23 mouse cellular contexts compared by ENCODE assay signal in the genomic region with DNA sequence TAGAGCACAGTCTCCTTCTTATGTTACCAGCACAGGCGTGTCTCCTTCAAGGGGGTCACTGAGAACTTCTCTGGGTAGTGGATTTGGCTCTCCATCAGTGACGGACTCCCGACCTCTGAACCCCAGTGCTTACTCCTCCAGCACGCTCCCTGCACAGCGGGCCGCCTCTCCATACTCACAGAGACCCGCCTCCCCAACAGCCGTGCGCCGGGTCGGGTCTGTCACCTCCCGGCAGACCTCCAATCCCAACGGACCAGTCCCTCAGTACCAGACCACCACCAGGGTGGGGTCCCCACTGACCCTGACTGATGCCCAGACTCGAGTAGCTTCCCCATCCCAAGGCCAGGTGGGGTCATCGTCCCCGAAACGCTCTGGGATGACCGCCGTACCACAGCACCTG.
DNase-seq lines count a peak whose midpoint lies in the region; ATAC-seq and TF ChIP-seq lines count a peak whose summit lies in the region.
"Had no signal": no experiment of that assay in that cellular context is flagged by ENCODE, and none has a peak within 500 bp of the region (broad histone marks: within the 10 kb centered on the region; RNA-seq: fewer than 3 reads in every experiment).

No protein-coding gene starts in this region.

- 0 out of 2 replicates have a peak, but pooled peaks have one; percentile 35 for ATAC-seq in heart, embryonic 11.5 days (replicated peaks; ENCODE audit: insufficient number of reproducible peaks, low FRiP score, low TSS enrichment)
- ATAC-seq in intestine, embryonic 14.5 days (replicated peaks; ENCODE audit: low FRiP score, low TSS enrichment, low read depth): 0 out of 2 replicates have a peak, but pooled peaks have one; percentile 55
- ATAC-seq in intestine, postnatal 0 days: no peak
- 0 out of 2 replicates have a peak, but pooled peaks have one; percentile 34 for ATAC-seq in midbrain, embryonic 16.5 days
- ATAC-seq in midbrain, embryonic 15.5 days (replicated peaks): no peak

- WGBS in heart, embryonic 11.5 days (ENCODE audit: insufficient replicate concordance): 93% methylated on average over 19 of the region's 19 CpGs
- WGBS in intestine, embryonic 14.5 days: 96% methylated on average over 19 of the region's 19 CpGs
- 96% methylated on average over 19 of the region's 19 CpGs for WGBS in intestine, postnatal 0 days
- WGBS in midbrain, embryonic 16.5 days: 96% methylated on average over 19 of the region's 19 CpGs
- 95% methylated on average over 19 of the region's 19 CpGs for WGBS in midbrain, embryonic 15.5 days

- no peak overlapping the region for H3K4me2 ChIP-seq in heart, embryonic 11.5 days
- no peak overlapping the region for H3K4me2 ChIP-seq in intestine, embryonic 14.5 days (ENCODE audit: low read length)
- H3K4me2 ChIP-seq in intestine, postnatal 0 days (replicated peaks; ENCODE audit: low read depth): no peak overlapping the region
- no peak overlapping the region for H3K4me2 ChIP-seq in midbrain, embryonic 16.5 days (ENCODE audit: low read length)
- no peak overlapping the region for H3K4me2 ChIP-seq in midbrain, embryonic 15.5 days
- H3K4me2 ChIP-seq: embryonic facial prominence, embryonic 13.5 days; forebrain, embryonic 12.5 days; limb, embryonic 13.5 days; liver, embryonic 13.5 days; lung, embryonic 14.5 days had no signal

- H3K9me3 ChIP-seq in heart, embryonic 11.5 days (replicated peaks; ENCODE audit: control insufficient read depth, low read length): no peaks in the 10 kb centered on the region
- H3K9me3 ChIP-seq in intestine, embryonic 14.5 days (ENCODE audit: control insufficient read depth, low read length): no peaks in the 10 kb centered on the region
- H3K9me3 ChIP-seq in intestine, postnatal 0 days (ENCODE audit: control insufficient read depth): no peaks in the 10 kb centered on the region
- H3K9me3 ChIP-seq in midbrain, embryonic 16.5 days (replicated peaks; ENCODE audit: control insufficient read depth, low read length, poor library complexity, severe bottlenecking): no peaks in the 10 kb centered on the region
- no peaks in the 10 kb centered on the region for H3K9me3 ChIP-seq in midbrain, embryonic 15.5 days
- H3K9me3 ChIP-seq: embryonic facial prominence, embryonic 13.5 days; forebrain, embryonic 12.5 days; limb, embryonic 13.5 days; liver, embryonic 13.5 days had no signal

- H3K36me3 ChIP-seq in heart, embryonic 11.5 days (ENCODE audit: control insufficient read depth, insufficient read depth, low read length): peaks cover 6% of the 10 kb centered on the region
- H3K36me3 ChIP-seq in intestine, embryonic 14.5 days (ENCODE audit: control insufficient read depth, insufficient read depth, low read length): peaks cover 65% of the 10 kb centered on the region
- peaks cover 59% of the 10 kb centered on the region for H3K36me3 ChIP-seq in intestine, postnatal 0 days (ENCODE audit: control insufficient read depth, insufficient read depth)
- H3K36me3 ChIP-seq in midbrain, embryonic 16.5 days (ENCODE audit: control insufficient read depth, insufficient read depth, low read length): peaks cover 17% of the 10 kb centered on the region
- H3K36me3 ChIP-seq in midbrain, embryonic 15.5 days (replicated peaks): peaks cover 3% of the 10 kb centered on the region; the same call in 1 of the 2 replicates

- no peak for TF ChIP-seq CTCF in intestine, postnatal 0 days (IDR thresholded peaks at IDR 0.05; ENCODE audit: low read depth)

- no peak for DNase-seq in heart, postnatal 14 days
- DNase-seq in intestine, embryonic 14.5 days (ENCODE audit: low spot score): no peak
- DNase-seq in left cerebral cortex, adult 9 months (ENCODE audit: low spot score in 2 of 2): no peak
- DNase-seq: adrenal gland, postnatal 10 days; cerebellum, adult 18-20 months; cerebellum, postnatal 14 days; gastrocnemius, postnatal 25 days; heart, adult 2 months; kidney, adult 18-20 months; kidney, postnatal 14 days; layer of hippocampus, postnatal 36 days; liver, embryonic 13.5 days; lung, embryonic 14.5 days; lung, postnatal 4 days had no signal

- no peak overlapping the region for H3K27ac ChIP-seq in heart, embryonic 11.5 days (ENCODE audit: low read depth, low read length)
- H3K27ac ChIP-seq in intestine, embryonic 14.5 days (ENCODE audit: low read depth): no peak overlapping the region
- no peak overlapping the region for H3K27ac ChIP-seq in intestine, postnatal 0 days (ENCODE audit: low read depth, low read length)
- no peak overlapping the region for H3K27ac ChIP-seq in midbrain, embryonic 16.5 days (ENCODE audit: low read length)
- no peak overlapping the region for H3K27ac ChIP-seq in midbrain, embryonic 15.5 days
- H3K27ac ChIP-seq: embryonic facial prominence, embryonic 13.5 days; forebrain, embryonic 12.5 days; heart, adult 2 months; layer of hippocampus, adult 2 months; limb, embryonic 13.5 days; liver, embryonic 13.5 days had no signal

- no peak overlapping the region for H3K9ac ChIP-seq in heart, embryonic 11.5 days (ENCODE audit: low read depth, low read length)
- H3K9ac ChIP-seq in intestine, embryonic 14.5 days (ENCODE audit: low read length): no peak overlapping the region
- no peak overlapping the region for H3K9ac ChIP-seq in intestine, postnatal 0 days (ENCODE audit: low read depth, low read length)
- H3K9ac ChIP-seq in midbrain, embryonic 16.5 days (ENCODE audit: low read depth, low read length): no peak overlapping the region
- H3K9ac ChIP-seq in midbrain, embryonic 15.5 days: no peak overlapping the region
- H3K9ac ChIP-seq: embryonic facial prominence, embryonic 13.5 days; forebrain, embryonic 12.5 days; limb, embryonic 13.5 days; liver, embryonic 13.5 days; lung, embryonic 14.5 days had no signal

- no peak overlapping the region for H3K4me3 ChIP-seq in heart, embryonic 11.5 days (ENCODE audit: low read depth, low read length)
- no peak overlapping the region for H3K4me3 ChIP-seq in intestine, embryonic 14.5 days (ENCODE audit: low read depth, low read length)
- H3K4me3 ChIP-seq in intestine, postnatal 0 days (ENCODE audit: low read depth, low read length): no peak overlapping the region
- H3K4me3 ChIP-seq in midbrain, embryonic 16.5 days (ENCODE audit: low read depth, low read length): no peak overlapping the region
- no peak overlapping the region for H3K4me3 ChIP-seq in midbrain, embryonic 15.5 days
- H3K4me3 ChIP-seq: embryonic facial prominence, embryonic 13.5 days; erythroblast, embryonic 14.5 days; forebrain, embryonic 12.5 days; heart, adult 2 months; layer of hippocampus, adult 2 months; limb, embryonic 13.5 days; liver, embryonic 13.5 days had no signal

- intact Hi-C loops in heart, postnatal 14 days (cut with DNase I): loop anchor here (5.0 kb wide), 1 partner anchor 146 kb away; a partner anchor contains a TSS

- no peaks in the 10 kb centered on the region for H3K27me3 ChIP-seq in heart, embryonic 11.5 days (ENCODE audit: control insufficient read depth, insufficient read depth, low read length)
- H3K27me3 ChIP-seq in intestine, embryonic 14.5 days (replicated peaks; ENCODE audit: control insufficient read depth, insufficient read depth, low read length): no peaks in the 10 kb centered on the region
- H3K27me3 ChIP-seq in intestine, postnatal 0 days (replicated peaks; ENCODE audit: control insufficient read depth, insufficient read depth, low read length): no peaks in the 10 kb centered on the region
- no peaks in the 10 kb centered on the region for H3K27me3 ChIP-seq in midbrain, embryonic 16.5 days (ENCODE audit: control insufficient read depth, insufficient read depth, low read depth, low read length)
- H3K27me3 ChIP-seq in midbrain, embryonic 15.5 days (replicated peaks): no peaks in the 10 kb centered on the region
- H3K27me3 ChIP-seq: embryonic facial prominence, embryonic 13.5 days; forebrain, embryonic 12.5 days; limb, embryonic 13.5 days; liver, embryonic 13.5 days had no signal

- peaks cover 4% of the 10 kb centered on the region; the same call in 1 of the 2 replicates for H3K4me1 ChIP-seq in heart, embryonic 11.5 days (ENCODE audit: control insufficient read depth, insufficient read depth, low read length)
- no peaks in the 10 kb centered on the region for H3K4me1 ChIP-seq in intestine, embryonic 14.5 days (replicated peaks; ENCODE audit: control insufficient read depth, insufficient read depth, low read length)
- no peaks in the 10 kb centered on the region for H3K4me1 ChIP-seq in intestine, postnatal 0 days (replicated peaks; ENCODE audit: control insufficient read depth, insufficient read depth, low read length)
- H3K4me1 ChIP-seq in midbrain, embryonic 16.5 days (ENCODE audit: control insufficient read depth, insufficient read depth, low read length): peaks cover 3% of the 10 kb centered on the region; the same call in 1 of the 2 replicates
- peaks cover 6% of the 10 kb centered on the region for H3K4me1 ChIP-seq in midbrain, embryonic 15.5 days
- H3K4me1 ChIP-seq: embryonic facial prominence, embryonic 13.5 days; limb, embryonic 13.5 days had no signal

Comparison
In these comparisons a context has a peak if more than half of its experiments do, and no peak if none do; other contexts are left out.
1. ATAC-seq: peak in heart, embryonic 11.5 days (single experiment), intestine, embryonic 14.5 days (single experiment) and midbrain, embryonic 16.5 days (single experiment); none in intestine, postnatal 0 days (single experiment) and midbrain, embryonic 15.5 days (single experiment).